Mouse (Mus musculus) testis, adult 2 months (tissue): Measurements from ENCODE around the gene Ccdc9.

Experiments used
- CTCF ChIP-seq: fragments of 200-500 bp; IDR thresholded peaks from 2 replicates; pipeline ENCODE4 v1.5.1; 2012; ENCODE audit warnings: low read depth, mild to moderate bottlenecking, inconsistent platforms, low read length, moderate library complexity; ENCODE audit not compliant: control insufficient read depth, insufficient read depth, insufficient replicate concordance
- POLR2A ChIP-seq: fragments of 200-500 bp; IDR thresholded peaks from 2 replicates; pipeline ENCODE4 v1.6.1; 2012; ENCODE audit warnings: low read depth, mild to moderate bottlenecking, inconsistent platforms, low read length, moderate library complexity; ENCODE audit not compliant: control insufficient read depth

DNA sequence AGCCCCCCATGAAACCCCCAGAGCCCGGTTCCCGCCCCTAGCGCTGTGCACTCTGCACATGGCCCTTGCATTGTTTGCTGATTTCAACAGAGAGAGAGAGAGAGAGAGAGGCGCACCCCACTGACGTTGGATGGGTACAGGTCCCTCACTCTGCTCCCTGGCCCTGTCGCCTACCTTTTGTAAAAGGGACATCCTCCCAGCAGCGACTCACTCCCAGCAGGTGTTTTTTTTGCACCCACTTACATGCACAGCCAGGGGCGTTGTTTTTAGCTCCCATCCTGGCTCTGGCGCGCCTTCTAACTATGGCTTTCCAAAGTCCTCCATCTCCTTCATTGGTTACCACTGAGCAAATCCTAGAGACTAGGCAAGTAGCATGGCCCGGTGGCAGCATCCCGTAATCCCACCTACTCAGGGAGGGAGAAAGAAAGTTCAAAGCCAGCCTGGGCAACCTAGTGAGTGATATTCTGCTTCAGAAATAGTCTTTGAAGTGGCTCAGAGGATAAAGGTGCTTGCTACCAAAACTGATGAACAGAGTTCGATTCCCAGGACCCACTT, 27.7 kb upstream of the Ccdc9 start:
- TF ChIP-seq CTCF (no peak), POLR2A (no peak)
